Mouse (Mus musculus) forebrain, embryonic 11.5 days (tissue): ENCODE data around the gene Sash1. TPM values are rescaled to one million over a fixed set of nuclear protein-coding genes. Genes with fewer than 3 reads are reported as not detected.

Experiments
- ATAC-seq: fragments of 200-750 bp; cut with Nextera tagmentation; replicated peaks from 2 replicates; pipeline ENCODE4 v1.8.0; 2017; ENCODE audit warnings: moderate TSS enrichment; ENCODE audit not compliant: low FRiP score
- DNase-seq: peaks from one replicate; pipeline ENCODE4 v3.0.0-alpha.2; 2017; ENCODE audit warnings: low spot score
- H3K27ac ChIP-seq: fragments of 300-500 bp; sonication (generic); 2 replicates; pipeline ENCODE4 v1.5.1; 2014; ENCODE audit warnings: low read depth, low read length
- H3K27me3 ChIP-seq: fragments of 300-500 bp; sonication (generic); 2 replicates; pipeline ENCODE4 v1.6.1; 2014; ENCODE audit warnings: mild to moderate bottlenecking, low read length, mixed read lengths; ENCODE audit not compliant: control insufficient read depth, insufficient read depth
- H3K36me3 ChIP-seq: fragments of 300-500 bp; sonication (generic); 2 replicates; pipeline ENCODE4 v1.6.1; 2014; ENCODE audit warnings: mild to moderate bottlenecking, low read length, moderate library complexity, mixed read lengths; ENCODE audit not compliant: control insufficient read depth, insufficient read depth
- H3K4me1 ChIP-seq: fragments of 300-500 bp; sonication (generic); replicated peaks from 2 replicates; pipeline ENCODE4 v1.6.1; 2014; ENCODE audit warnings: low read length, mixed read lengths; ENCODE audit not compliant: control insufficient read depth, insufficient read depth
- H3K4me2 ChIP-seq: fragments of 300-500 bp; sonication (generic); 2 replicates; pipeline ENCODE4 v1.6.1; 2014; ENCODE audit warnings: low read depth, mild to moderate bottlenecking, low read length, moderate library complexity, mixed read lengths; ENCODE audit not compliant: severe bottlenecking
- H3K4me3 ChIP-seq: fragments of 300-500 bp; sonication (generic); 2 replicates; pipeline ENCODE4 v1.5.1; 2014; ENCODE audit warnings: low read depth, low read length
- H3K9ac ChIP-seq: fragments of 300-500 bp; sonication (generic); 2 replicates; pipeline ENCODE4 v1.6.1; 2014; ENCODE audit warnings: low read length
- H3K9me3 ChIP-seq: fragments of 300-500 bp; sonication (generic); 2 replicates; pipeline ENCODE4 v1.6.1; 2016; ENCODE audit warnings: low read length, mixed read lengths; ENCODE audit not compliant: control insufficient read depth
- WGBS: fragments of 180-500 bp; shearing (Covaris S2); extraction: QIAGEN DNeasy Blood & Tissue Kit; methylation state at CpG from one replicate; pipeline ENCODE4 v1.1.7; 2014; 5-methylcytosine and 5-hydroxymethylcytosine counted together
- polyA plus RNA-seq: library from polyadenylated mRNA; unstranded; fragments of >200 nt; fragmentation: Nextera tagmentation; extraction: Ambion mirVana; gene quantifications from 2 replicates; pipeline ENCODE4 v1.2.1, GENCODE M21; 2014

Gene Sash1
- polyA plus RNA-seq, 1 experiment from 2014 or later, result 2.2 TPM

- no peak for ATAC-seq
Measured at GRCm38 (mm10) chr10:8746082-8746696, 139.7 kb downstream of the Sash1 start.

GRCm38 (mm10) chr10:8742872-8743271 is 143.0 kb downstream of the Sash1 start:
- Histone ChIP-seq H3K4me2 (no peak overlapping the region), H3K9me3 (no peaks in the 10 kb centered on the region), H3K27ac (no peak overlapping the region), H3K27me3 (no peaks in the 10 kb centered on the region), H3K9ac (no peak overlapping the region), H3K4me1 (peaks cover 3% of the 10 kb centered on the region; the same call in 1 of the 2 replicates), H3K36me3 (no peaks in the 10 kb centered on the region; the same call in 1 of the 2 replicates), H3K4me3 (no peak overlapping the region)
- peak; percentile 82 for DNase-seq
- 40% methylated on average over 2 of the region's 2 CpGs for WGBS
- ATAC-seq, result no peak; the same call in 1 of the 2 replicates

More at GRCm38 (mm10) chr10:8746082-8746696, 139.7 kb downstream of the Sash1 start:
- Histone ChIP-seq H3K27me3 (no peaks in the 10 kb centered on the region), H3K27ac (no peak overlapping the region), H3K9ac (no peak overlapping the region), H3K36me3 (no peaks in the 10 kb centered on the region; the same call in 1 of the 2 replicates), H3K4me2 (no peak overlapping the region), H3K9me3 (no peaks in the 10 kb centered on the region), H3K4me1 (peaks cover 3% of the 10 kb centered on the region; the same call in 1 of the 2 replicates), H3K4me3 (no peak overlapping the region)
- DNase-seq, result peak; percentile 16
- 83% methylated on average over 14 of the region's 14 CpGs for WGBS

- H3K4me3 ChIP-seq, result no peak overlapping the region
- 89% methylated on average over 9 of the region's 9 CpGs for WGBS
- ATAC-seq (no peak), DNase-seq (peak; percentile 39)
- H3K4me1 ChIP-seq, result no peaks in the 10 kb centered on the region
- no peaks in the 10 kb centered on the region for H3K27me3 ChIP-seq
- H3K36me3 ChIP-seq, result no peaks in the 10 kb centered on the region; the same call in 1 of the 2 replicates
- H3K9me3 ChIP-seq, result no peaks in the 10 kb centered on the region
- H3K4me2 ChIP-seq, result no peak overlapping the region
- H3K9ac ChIP-seq, result no peak overlapping the region
- no peak overlapping the region for H3K27ac ChIP-seq
Measured at GRCm38 (mm10) chr10:8741505-8741904, 144.4 kb downstream of the Sash1 start.

- no peaks in the 10 kb centered on the region for H3K27me3 ChIP-seq
- no peak for ATAC-seq
- DNase-seq, result peak; percentile 22
- WGBS, result 94% methylated on average over 5 of the region's 5 CpGs
- no peak overlapping the region for H3K4me2 ChIP-seq
- no peaks in the 10 kb centered on the region for H3K4me1 ChIP-seq
- no peak overlapping the region for H3K27ac ChIP-seq
- no peak overlapping the region for H3K9ac ChIP-seq
- H3K36me3 ChIP-seq, result no peaks in the 10 kb centered on the region; the same call in 1 of the 2 replicates
- no peak overlapping the region for H3K4me3 ChIP-seq
- no peaks in the 10 kb centered on the region for H3K9me3 ChIP-seq
Measured at GRCm38 (mm10) chr10:8740797-8741196, 145.1 kb downstream of the Sash1 start.

- no peak for ATAC-seq
- Histone ChIP-seq H3K4me2 (no peak overlapping the region), H3K27me3 (no peaks in the 10 kb centered on the region), H3K36me3 (peaks cover 3% of the 10 kb centered on the region; the same call in 1 of the 2 replicates), H3K4me1 (no peaks in the 10 kb centered on the region), H3K9ac (no peak overlapping the region), H3K4me3 (no peak overlapping the region), H3K27ac (no peak overlapping the region), H3K9me3 (no peaks in the 10 kb centered on the region)
- WGBS, result 93% methylated on average over 34 of the region's 34 CpGs
- no peak for DNase-seq
Measured at GRCm38 (mm10) chr10:8729387-8730337, 156.2 kb downstream of the Sash1 start.

- no peak for DNase-seq
- no peak overlapping the region for H3K4me2 ChIP-seq
- H3K4me1 ChIP-seq, result no peaks in the 10 kb centered on the region
- H3K9ac ChIP-seq, result no peak overlapping the region
- H3K27me3 ChIP-seq, result no peaks in the 10 kb centered on the region
- no peaks in the 10 kb centered on the region for H3K9me3 ChIP-seq
- no peaks in the 10 kb centered on the region for H3K36me3 ChIP-seq
- ATAC-seq, result no peak
- H3K4me3 ChIP-seq, result no peak overlapping the region
- 53% methylated on average over 13 of the region's 13 CpGs for WGBS
- H3K27ac ChIP-seq, result no peak overlapping the region
Measured at GRCm38 (mm10) chr10:8719345-8719744, 166.5 kb downstream of the Sash1 start.

GRCm38 (mm10) chr10:8718831-8719230 is 167.0 kb downstream of the Sash1 start:
- no peaks in the 10 kb centered on the region for H3K36me3 ChIP-seq
- no peaks in the 10 kb centered on the region for H3K27me3 ChIP-seq
- no peaks in the 10 kb centered on the region for H3K9me3 ChIP-seq
- no peak overlapping the region for H3K27ac ChIP-seq
- DNase-seq (no peak), ATAC-seq (no peak)
- no peak overlapping the region for H3K4me2 ChIP-seq
- 88% methylated on average over 7 of the region's 7 CpGs for WGBS
- no peak overlapping the region for H3K9ac ChIP-seq
- H3K4me3 ChIP-seq, result no peak overlapping the region
- no peaks in the 10 kb centered on the region for H3K4me1 ChIP-seq

- Histone ChIP-seq H3K4me1 (no peaks in the 10 kb centered on the region), H3K36me3 (no peaks in the 10 kb centered on the region), H3K27me3 (no peaks in the 10 kb centered on the region), H3K4me3 (no peak overlapping the region), H3K9me3 (no peaks in the 10 kb centered on the region), H3K4me2 (no peak overlapping the region), H3K27ac (no peak overlapping the region), H3K9ac (no peak overlapping the region)
- no peak for ATAC-seq
- DNase-seq, result no peak
- WGBS, result 88% methylated on average over 5 of the region's 5 CpGs
Measured at GRCm38 (mm10) chr10:8717171-8717570, 168.7 kb downstream of the Sash1 start.
